Mouse (Mus musculus): ENCODE results near the gene Scn5a. TPM values are rescaled to one million over a fixed set of nuclear protein-coding genes. Genes with fewer than 3 reads are reported as not detected.

Scn5a gene
- total RNA-seq (2023), result under 1 TPM in 1 of 2 experiments, not detected in 1; 0.06 TPM

GRCm38 (mm10) chr9:119578636-119579438 is at the start of gene Scn5a:
TSS of gene Scn5a (minus strand) at chr9:119579016.

GRCm38 (mm10) chr9:119444738-119445429 is 133.9 kb downstream of the Scn5a start, which contains the start of gene Exog:
TSS of gene Exog (plus strand) at chr9:119444943.

Other genes starting within 250 kb of the Scn5a start
- 10 to 100 TPM; 55.5 to 57.2 TPM for gene Acaa1a, start 239.3 kb downstream of the Scn5a start, total RNA-seq (2023)
- 10 to 100 TPM; 48.2 to 49.0 TPM for gene Myd88, start 237.6 kb downstream of the Scn5a start, total RNA-seq (2023)
- 1 to 10 TPM; 1.5 to 3.0 TPM for gene Xylb, start 221.6 kb downstream of the Scn5a start, total RNA-seq (2023)
- gene Slc22a14, start 213.5 kb downstream of the Scn5a start, total RNA-seq (2023), result not detected
- gene Acvr2b, start 176.9 kb downstream of the Scn5a start, total RNA-seq (2023), result under 1 TPM; 0.44 to 0.89 TPM
- gene Exog, start 134.1 kb downstream of the Scn5a start, total RNA-seq (2023), result 1 to 10 TPM; 8.2 to 8.6 TPM
- gene Scn10a, start 140.3 kb upstream of the Scn5a start, total RNA-seq (2023), result not detected
- gene Scn11a, start 246.4 kb upstream of the Scn5a start, total RNA-seq (2023), result not detected

Measured in T-cell, adult 66 days (primary cell).